Mouse (Mus musculus): Measurements from ENCODE around the gene H2-D1.
A peak's percentile ranks its signal among the peaks of the same experiment; 100 is the strongest.
"Not testable (repeated sequence)": the region's sequence is repeated elsewhere in the genome, so short reads cannot be mapped to it uniquely, and the experiment has no call there.

Gene H2-D1

DNA sequence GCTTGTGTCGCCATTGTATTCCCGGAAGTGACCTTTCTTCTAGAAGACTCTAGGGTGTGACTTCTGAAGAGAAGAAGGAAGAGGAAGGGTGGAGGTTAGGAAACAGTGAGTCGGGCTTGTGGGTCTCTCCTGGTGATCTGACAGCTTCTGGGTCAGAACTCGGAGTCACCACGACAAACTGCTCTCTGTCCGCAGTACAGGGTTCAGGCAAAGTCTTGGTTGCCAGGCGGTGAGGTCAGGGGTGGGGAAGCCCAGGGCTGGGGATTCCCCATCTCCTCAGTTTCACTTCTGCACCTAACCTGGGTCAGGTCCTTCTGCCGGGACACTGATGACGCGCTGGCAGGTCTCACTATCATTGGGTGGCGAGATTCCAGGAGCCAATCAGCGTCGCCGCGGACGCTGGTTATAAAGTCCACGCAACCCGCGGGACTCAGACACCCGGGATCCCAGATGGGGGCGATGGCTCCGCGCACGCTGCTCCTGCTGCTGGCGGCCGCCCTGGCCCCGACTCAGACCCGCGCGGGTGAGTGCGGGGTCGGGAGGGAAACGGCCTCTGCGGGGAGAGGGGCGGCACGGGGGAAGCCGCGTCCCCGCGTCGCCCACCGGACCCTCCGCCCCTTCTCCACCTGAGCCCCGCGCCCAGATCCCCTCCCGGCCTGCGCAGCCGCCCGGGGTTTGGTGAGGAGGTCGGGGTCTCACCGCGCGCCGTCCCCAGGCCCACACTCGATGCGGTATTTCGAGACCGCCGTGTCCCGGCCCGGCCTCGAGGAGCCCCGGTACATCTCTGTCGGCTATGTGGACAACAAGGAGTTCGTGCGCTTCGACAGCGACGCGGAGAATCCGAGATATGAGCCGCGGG lies at the start of gene H2-D1:
Gene H2-D1, plus strand, starts transcription at position 67 of the 859 bp plus-strand sequence.
- peak; percentile 96 for DNase-seq (ENCODE audit: low read depth, low spot score)

DNA sequence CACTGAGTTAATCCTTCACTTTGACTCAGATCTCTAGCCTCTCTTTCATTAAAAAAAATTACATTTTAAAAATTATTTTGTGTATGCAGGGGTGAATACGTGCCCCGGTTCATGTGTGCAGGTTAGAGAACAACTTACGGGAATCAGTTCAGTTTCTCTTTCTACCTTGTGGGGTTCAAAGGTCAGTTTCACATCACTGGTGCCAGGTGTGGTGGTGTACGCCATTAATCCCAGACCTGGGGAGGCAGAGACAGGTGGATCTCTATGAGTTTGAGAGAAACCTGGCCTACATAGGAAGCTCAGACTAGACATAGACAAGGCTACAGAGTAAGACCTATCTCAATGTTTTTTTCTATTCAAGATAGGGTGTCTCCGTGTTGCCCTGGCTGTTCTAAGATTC lies 49.5 kb upstream of the H2-D1 start:
- DNase-seq (ENCODE audit: low read depth, low spot score): no peak

DNA sequence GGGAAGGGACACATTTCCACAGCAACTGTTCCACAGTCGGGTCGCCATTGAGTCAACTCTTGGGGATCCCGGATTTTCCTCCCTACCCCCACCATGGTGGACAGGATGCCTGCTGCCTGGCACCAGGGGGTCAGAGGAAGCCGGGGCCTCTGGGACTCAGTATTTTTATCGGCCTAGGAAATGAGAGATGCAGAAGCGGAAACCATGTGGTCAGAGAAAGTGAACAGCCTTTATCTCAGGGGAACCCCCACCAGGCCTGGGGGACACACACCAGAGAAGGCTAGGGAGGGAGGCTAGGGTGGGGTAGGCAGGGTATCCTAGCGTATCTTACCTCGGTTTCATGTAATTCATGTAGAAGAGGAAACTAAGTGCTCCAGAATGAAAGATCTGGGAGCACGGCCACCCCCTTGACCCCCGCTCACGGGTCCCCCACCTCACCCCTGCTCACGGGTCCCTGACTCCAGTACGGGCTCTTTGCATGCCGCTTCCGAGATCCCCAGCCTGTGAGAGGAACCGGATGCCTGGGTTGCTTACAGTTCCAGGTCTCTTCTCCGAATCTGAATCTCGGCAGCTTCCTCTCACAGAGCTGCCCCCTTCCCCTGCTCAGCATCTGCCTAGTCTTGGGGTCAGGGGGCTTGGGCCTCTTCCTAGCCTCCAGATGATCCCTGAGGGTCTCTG lies 43.9 kb upstream of the H2-D1 start:
- DNase-seq (ENCODE audit: low read depth, low spot score): no peak

DNA sequence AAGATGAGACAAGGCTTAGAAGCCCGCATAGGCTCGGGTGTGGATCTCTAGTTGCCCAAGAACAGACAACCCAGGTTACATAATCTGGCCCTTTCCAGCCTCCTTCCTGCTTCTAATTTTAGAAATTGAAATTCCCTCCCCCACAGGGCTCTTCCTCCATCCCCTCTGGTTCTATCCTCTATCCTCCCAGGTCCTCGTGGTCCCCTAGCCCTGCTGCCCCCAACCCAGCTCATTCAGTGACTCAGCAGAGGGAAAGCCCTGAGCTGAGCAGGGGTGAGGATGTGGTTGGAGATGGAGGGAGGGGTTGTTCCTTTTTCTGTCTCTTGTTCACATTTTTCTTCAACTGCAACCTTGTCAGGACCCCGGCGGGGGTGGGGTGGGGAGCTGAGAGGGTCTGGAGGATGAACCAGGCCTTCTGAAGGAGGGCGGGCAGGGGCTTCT lies 42.9 kb upstream of the H2-D1 start:
- no peak for DNase-seq (ENCODE audit: low read depth, low spot score)

DNA sequence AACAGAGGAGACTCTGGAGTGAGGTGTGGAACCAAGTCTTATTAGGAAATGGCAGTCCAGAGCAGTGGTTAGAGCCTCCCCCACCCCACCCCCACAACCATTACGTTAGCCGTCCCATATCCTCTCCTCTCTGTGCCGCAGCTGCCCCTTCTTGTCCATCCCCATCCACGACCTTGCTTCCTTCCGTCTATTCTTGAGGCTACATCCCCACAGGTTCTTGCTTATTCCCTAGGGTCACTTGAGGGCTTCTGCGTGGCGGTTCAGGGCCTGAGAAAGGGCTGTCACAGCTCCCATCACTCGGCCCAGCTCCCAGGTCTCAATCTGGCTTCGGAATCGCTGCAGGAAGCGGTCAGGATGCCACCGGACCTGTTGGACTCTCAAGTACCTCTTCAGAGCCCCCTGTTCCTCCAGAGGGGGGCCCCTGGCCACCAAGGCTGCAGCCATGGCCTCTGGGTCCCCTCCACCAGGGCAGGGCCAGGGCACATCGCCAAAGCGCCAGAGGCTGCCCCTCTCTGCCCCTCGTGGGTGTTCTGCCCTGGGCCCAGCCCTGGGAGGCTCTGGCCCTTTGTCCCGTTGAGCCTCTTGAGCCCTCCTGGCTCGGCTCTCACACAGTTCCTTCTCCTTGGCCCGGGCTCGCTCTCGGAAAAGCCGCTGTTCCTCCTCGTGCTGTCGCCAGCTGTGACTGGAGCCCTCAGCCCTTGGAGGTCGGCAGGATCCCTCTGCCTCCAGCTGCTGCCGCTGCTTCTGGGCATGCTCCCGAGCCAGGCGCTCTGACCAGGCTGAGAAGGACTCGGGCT lies 42.2 kb upstream of the H2-D1 start, which contains the start of gene Gm16181:
Gene Gm16181, plus strand, starts transcription at position 679 of the 797 bp plus-strand sequence.
- no peak for DNase-seq (ENCODE audit: low read depth, low spot score)

DNA sequence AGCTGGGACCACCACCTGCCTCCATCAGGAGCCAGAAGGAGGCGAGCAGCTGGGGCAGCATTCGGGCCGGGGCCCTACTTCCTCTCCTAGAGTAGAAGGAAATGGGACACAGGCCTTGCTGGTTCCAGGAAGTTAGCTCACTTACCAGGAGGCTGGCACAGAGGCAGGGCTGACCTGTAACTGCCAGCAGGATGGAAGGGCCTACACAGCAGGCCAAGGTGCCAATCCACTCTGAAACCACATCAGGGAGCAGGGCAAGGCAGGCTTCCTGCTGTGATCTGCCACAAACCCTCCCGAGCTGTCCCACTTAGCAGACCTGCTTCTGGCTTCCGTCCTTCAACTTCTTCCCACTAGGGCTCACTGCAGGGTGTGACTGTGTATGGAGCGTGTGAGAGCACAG lies 40.2 kb upstream of the H2-D1 start:
- no peak for DNase-seq (ENCODE audit: low read depth, low spot score)

DNA sequence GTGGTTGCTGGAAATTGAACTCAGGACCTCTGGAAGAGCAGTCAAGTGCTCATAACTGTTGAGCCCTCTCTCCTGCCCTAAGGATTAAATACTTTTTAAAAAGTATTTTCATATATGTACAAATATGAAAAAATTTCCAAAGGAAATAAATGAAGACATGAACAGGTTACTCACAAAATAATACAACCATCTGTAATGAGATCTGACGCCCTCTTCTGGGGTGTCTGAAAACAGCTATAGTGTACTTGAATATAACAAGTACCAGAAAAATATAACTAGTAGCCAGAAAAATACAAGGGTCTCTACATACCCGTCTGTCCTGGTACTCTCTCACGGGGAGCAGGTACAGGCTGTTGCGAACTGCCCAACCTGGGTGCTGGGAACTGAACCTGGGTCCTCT lies 37.9 kb upstream of the H2-D1 start:
- no peak for DNase-seq (ENCODE audit: low read depth, low spot score)

DNA sequence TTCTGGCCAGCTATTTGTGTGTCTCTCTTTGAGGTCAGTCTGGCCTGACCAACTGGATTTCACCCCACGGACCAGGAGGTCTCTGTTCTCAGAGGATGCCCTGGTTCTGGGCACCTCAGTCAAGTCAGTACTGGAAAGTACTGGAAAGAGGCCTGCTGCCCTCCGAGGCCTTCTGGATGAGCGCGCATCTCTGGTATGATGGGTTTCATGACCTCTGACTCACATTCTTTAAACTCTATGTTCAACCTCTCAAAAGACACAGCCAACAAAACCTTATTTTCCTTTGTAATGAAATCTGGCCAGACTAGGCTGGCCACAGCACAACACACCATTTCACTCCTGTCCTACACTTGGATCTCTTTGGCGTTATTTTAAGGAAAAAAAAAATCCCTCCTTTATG lies 37.1 kb upstream of the H2-D1 start:
- peak; percentile 85 for DNase-seq (ENCODE audit: low read depth, low spot score)

DNA sequence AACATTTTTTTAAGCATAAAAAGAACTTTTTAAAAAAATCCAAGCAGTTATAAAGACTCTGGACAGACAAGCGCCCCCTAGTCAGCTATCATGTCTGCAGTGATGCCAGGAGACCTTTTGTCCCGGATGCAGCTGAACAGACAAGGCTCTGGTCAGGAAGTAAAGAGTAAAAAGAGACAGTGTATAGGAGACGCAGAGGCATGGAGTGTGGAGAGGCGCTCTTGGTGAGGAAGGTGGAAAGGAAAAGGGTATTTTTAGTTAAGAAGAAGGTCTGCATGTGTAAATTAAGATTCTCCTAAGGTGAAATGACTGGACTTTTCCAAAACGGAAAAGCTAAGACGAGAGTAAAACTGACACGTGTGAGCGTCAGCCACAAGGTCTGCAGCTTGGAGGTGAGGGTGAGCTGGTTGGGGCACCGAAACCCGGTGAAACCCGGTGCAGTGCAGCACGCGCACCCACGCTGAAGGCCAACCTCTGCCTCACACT lies 35.9 kb upstream of the H2-D1 start:
- DNase-seq (ENCODE audit: low read depth, low spot score): no peak

DNA sequence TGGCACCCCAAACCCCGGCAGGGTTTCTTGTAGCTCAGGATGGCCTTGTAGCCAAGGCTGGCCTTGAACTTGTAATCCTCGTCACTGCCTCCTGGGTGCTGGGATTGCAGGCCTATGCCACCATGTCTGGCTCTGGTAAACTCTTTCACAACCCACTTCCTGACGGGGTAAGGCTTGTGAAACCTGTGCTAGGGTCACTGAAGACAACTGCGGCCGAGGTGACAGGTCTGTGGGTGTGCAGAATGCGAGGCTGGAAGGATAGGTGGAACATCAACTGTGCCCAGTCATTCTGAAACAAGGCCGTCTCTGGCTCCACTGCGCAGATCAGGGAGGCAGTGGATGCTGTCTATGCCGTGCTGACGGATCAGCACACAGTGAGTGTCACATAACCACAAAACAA lies 31.5 kb upstream of the H2-D1 start:
- DNase-seq (ENCODE audit: low read depth, low spot score): no peak

DNA sequence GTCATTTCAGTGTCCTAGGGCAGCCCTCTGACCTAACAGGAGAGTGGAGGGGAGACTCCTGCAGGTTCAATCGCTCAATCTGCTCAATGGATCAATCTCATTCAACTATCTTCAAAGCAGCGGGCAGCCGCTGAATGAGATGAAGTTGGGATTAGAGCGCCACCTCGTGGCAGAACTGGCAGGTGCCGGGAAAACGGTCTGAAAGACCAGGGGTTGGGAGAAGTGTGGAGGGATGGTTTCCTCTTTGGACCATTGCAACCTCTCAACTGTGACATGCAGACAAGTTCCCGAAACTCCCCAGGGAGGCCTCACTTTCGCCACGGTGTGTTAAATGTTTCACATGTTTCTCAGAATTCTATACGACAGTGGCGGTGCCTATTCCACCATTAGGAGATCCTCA lies 30.5 kb upstream of the H2-D1 start:
- DNase-seq (ENCODE audit: low read depth, low spot score): peak; percentile 87

DNA sequence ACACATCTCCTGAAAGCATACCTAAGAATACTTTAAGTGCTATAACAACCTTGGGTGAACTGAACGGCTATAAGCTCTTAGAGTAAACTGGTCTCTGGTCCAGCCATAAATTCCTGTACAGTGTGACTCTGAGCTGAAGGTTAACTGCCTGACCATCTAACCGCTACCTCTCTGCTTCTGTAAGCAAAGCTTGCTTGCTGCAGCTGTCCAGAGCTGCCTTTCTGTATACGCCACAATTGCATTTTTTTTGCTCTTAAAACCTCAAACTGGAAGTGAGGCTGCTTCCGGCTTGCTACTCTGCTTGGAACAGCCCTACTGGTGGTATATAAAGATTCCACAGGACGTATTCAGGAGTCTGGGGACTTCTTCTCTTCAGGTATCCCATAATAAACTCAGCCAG lies 29.9 kb upstream of the H2-D1 start:
- no peak for DNase-seq (ENCODE audit: low read depth, low spot score)

DNA sequence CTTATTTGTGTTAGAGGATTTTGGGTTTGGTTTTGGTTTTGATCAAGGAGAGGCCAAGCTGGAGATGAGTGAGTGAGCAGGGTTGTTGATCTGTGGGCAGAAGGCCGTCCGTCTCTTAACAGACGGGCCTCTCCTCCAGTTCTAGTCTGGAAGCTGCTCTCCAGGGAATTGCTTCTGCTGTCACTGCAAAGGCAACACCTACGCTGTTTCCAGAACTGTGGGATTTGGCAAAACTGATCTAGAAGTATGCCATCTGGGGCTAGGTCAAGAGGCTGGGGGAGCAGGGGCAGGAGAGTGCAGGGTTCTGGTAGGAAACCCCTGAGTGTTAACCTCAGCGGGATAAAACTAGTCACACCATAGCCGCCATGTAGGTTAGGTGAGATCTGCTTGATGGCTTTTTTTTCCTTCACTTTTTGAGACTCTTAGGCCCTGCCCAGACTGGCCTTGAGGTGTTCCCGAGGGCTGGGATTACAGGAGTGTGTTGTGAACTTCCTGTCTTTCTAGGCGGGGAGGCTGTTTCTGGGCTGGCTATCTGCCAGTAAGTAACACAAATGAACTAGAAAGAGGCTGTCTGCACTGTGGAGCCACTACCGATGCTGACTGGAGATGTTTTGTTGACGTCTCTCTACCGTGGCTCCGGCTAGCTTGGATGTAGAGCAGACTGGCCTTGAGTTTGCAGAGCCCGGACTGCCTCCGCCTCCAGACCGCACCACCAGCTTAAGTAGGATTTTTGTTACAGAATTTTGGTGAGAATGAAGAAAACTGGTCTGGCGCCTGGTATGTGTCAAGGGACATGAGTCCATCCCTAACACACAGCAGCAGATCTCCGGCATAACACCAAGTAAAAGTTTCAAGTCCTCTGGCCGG lies 29.2 kb upstream of the H2-D1 start, which contains the start of gene Atp6v1g2:
Gene Atp6v1g2, plus strand, starts transcription at position 547 of the 867 bp plus-strand sequence.
- no peak for DNase-seq (ENCODE audit: low read depth, low spot score)

DNA sequence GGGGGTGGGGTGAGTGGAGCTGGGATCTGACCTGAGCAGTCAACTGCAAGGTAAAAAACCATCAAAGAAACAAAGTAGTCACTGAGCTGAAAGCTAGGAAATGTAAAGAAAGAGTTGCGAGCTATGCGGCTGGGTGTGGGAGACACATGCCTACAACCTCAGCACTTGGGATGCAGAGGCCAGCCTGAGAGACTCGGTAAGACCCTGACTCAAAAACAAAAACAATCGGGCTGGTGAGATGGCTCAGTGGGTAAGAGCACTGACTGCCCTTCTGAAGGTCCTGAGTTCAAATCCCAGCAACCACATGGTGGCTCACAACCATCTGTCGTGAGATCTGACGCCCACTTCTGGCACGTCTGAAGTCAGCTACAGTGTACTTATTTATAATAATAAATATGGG lies 28.4 kb upstream of the H2-D1 start:
- not testable (repeated sequence) for DNase-seq (ENCODE audit: low read depth, low spot score)

DNA sequence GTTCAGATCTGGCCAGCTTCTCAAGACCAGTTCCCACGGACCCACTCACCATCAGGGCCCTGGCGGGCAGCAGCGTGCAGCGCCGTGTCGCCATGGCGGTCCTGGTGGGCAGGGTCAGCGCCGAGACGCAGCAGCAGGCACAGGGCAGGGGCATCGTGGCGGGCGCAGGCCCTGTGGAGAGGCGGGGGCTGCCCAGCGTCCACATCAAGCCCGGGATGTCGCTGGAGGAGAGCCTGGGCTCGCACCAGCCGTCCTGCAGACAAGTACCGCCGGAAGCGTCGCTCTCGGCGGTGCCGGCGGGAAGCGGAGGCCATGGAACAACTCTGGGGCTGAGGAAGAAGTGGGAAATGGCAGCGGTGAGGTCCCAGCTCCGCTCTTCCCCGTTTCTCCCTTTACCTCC lies 27.6 kb upstream of the H2-D1 start:
- DNase-seq (ENCODE audit: low read depth, low spot score): peak; percentile 63

DNA sequence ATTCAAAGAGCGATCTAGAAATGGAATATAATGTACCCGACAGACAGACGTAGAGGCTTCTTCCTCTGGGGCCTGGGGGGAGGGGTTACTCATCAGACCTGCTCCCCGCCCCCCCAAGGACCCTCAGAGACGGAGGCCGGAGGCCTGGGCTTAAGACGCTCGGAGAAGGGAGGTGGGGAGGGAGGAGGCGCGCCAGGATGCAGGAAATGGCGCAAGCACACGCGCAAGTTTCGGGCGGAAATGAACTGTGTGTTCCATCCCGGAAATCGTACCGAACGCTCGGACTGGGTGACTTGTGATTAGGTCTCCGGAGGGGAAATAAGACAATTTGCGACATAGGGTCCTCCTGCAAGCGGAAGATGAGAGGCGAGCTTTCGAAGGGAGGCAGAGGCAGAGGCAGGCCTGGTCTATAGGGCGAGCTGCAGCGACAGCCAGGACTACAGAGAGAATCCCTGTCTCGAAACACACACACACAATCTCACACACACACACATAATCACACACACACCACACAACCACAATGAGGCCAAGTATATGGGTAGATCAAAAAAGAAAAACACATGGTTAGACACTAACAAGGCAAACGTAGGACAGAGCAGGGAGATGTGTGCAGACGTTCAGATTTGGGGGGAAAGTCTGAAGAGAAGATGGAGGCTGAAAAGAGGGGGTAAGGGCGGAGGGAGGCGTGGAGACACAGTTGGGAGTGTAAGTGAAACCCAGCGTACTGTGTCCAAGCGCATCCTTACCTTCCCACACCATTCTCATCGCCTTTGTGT lies 26.7 kb upstream of the H2-D1 start, which contains the start of gene Nfkbil1:
Gene Nfkbil1, minus strand, starts transcription at position 179 of the 776 bp plus-strand sequence.
- peak; percentile 98 for DNase-seq (ENCODE audit: low read depth, low spot score)

DNA sequence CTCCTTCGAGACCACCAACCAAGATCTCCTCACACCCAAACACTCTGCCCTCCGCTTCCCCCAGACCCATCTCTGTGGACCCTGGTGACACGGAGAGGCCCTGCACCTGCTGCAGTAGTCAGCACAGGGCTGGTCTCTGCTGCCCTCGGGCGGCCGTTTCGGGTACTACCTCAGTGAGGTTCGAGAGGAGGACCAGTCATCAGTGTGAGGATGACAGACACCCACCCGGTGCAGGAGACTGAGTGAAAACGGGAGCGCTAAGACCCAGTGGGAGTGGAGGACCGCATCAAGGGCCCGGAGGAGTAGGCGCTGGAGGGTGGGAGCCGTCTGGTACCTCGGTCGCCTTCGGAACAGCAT lies 26.2 kb upstream of the H2-D1 start:
- DNase-seq (ENCODE audit: low read depth, low spot score): peak; percentile 96

DNA sequence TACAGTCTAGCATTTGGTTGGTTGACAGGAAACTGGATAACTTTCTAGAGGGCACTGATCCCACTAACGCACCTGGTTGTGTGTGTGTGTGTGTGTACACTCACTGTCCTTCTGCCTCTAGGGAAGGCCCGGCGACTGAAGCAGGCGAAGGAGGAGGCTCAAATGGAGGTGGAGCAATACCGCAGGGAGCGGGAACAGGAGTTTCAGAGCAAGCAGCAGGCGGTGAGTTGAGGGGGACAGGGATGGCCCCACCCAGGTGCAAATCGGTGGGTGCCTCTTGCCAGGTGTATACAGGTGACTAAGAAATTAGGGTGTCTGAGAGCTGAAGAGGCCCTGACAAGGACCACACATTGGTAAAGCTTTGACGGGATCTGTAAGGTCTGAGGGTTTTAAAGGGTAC lies 25.5 kb upstream of the H2-D1 start:
- DNase-seq (ENCODE audit: low read depth, low spot score): no peak

DNA sequence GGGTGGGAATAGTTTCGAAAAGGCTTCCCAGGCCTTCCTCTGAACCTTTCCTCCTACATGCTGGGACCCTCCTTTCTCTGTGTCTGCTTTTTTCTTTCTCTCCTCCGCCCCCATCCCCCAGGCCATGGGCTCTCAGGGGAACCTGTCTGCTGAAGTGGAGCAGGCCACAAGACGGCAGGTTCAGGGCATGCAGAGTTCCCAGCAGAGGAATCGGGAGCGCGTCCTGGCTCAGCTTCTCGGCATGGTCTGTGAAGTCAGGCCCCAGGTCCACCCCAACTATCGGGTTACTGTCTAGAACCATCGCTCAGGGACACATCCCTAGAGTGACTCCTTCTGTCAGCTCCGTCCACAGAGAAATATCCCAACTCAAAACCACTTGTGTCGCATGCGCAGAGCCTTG lies 25.0 kb upstream of the H2-D1 start:
- DNase-seq (ENCODE audit: low read depth, low spot score): no peak

DNA sequence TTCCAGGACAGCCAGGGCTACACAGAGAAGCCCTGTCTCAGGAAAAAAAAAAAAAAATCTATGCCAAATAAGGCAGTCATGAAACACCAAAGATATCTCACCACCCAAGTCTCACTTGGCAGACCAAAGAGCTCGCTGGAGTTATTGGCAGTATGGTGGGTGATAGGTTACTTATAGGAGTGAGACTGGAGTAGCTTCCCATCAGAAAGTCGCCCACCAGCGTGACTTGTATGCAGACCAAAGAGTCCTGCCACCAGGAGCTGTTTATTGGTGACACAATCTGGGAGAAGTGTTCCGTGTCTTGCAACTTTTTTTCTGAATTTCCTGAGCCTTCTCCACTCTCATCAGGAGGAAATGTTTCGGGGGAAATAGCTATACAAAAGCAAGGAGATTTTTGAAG lies 22.8 kb upstream of the H2-D1 start:
- DNase-seq (ENCODE audit: low read depth, low spot score): no peak
